ENCODE assay signal across 28 mouse cellular contexts in the genomic region with DNA sequence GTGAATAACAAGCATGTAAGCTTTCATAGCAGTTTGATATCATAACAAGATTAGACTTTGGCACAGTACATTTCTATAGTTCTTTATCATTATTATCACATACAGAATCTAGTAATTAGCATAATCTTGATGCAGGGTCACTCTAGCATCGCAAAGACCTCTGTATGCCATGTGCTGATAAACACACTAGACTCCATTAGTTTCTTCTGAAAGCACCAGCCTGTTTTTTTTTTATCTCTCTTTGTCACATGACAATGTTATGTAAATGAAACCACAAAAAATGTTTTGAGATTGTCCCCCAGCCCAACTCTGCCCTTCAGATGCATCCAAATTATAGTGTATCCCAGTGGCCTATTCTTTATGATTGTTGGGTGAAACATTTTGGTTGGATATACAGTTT. TPM values are rescaled to one million over a fixed set of nuclear protein-coding genes. Genes with fewer than 3 reads are reported as not detected.
"Had no signal": no experiment of that assay in that cellular context is flagged by ENCODE, and none has a peak within 500 bp of the region (broad histone marks: within the 10 kb centered on the region; RNA-seq: fewer than 3 reads in every experiment).

No protein-coding gene starts in this region.

- H3K9me3 ChIP-seq: kidney, embryonic 15.5 days; liver, embryonic 13.5 days; lung, embryonic 15.5 days; megakaryocyte, embryonic 14.5 days; neural tube, embryonic 12.5 days; neural tube, embryonic 15.5 days; stomach, embryonic 15.5 days had no signal

- H3K4me2 ChIP-seq: kidney, embryonic 15.5 days; liver, embryonic 13.5 days; lung, embryonic 15.5 days; midbrain, embryonic 11.5 days; neural tube, embryonic 12.5 days; neural tube, embryonic 15.5 days; stomach, embryonic 15.5 days had no signal

- H3K36me3 ChIP-seq: kidney, embryonic 15.5 days; liver, embryonic 13.5 days; lung, embryonic 15.5 days; neural tube, embryonic 12.5 days; neural tube, embryonic 15.5 days; stomach, embryonic 15.5 days had no signal

- H3K4me3 ChIP-seq: kidney, embryonic 15.5 days; left cerebral cortex, adult 2 months; liver, embryonic 13.5 days; lung, embryonic 15.5 days; megakaryocyte, embryonic 14.5 days; neural tube, embryonic 12.5 days; neural tube, embryonic 15.5 days; stomach, embryonic 15.5 days had no signal

- H3K27ac ChIP-seq: kidney, embryonic 15.5 days; left cerebral cortex, adult 2 months; liver, embryonic 13.5 days; lung, embryonic 15.5 days; neural tube, embryonic 12.5 days; neural tube, embryonic 15.5 days; stomach, embryonic 15.5 days had no signal

- H3K27me3 ChIP-seq: kidney, embryonic 15.5 days; liver, embryonic 13.5 days; lung, embryonic 15.5 days; megakaryocyte, embryonic 14.5 days; neural tube, embryonic 12.5 days; neural tube, embryonic 15.5 days; stomach, embryonic 15.5 days had no signal

- DNase-seq: kidney, adult 8-10 months; kidney, postnatal 10 days; kidney, postnatal 36 days; layer of hippocampus, postnatal 36 days; liver, embryonic 13.5 days; lung, adult 18-20 months; lung, postnatal 10 days; lung, postnatal 36 days; midbrain, embryonic 14.5 days; retina, postnatal 1 day; right cerebral cortex, postnatal 25 days; spleen, adult 18-20 months; thymus, postnatal 25 days had no signal

- H3K4me1 ChIP-seq: kidney, embryonic 15.5 days; lung, embryonic 15.5 days; neural tube, embryonic 12.5 days; neural tube, embryonic 15.5 days; stomach, embryonic 15.5 days had no signal

- H3K9ac ChIP-seq: kidney, embryonic 15.5 days; liver, embryonic 13.5 days; lung, embryonic 15.5 days; neural tube, embryonic 12.5 days; neural tube, embryonic 15.5 days; stomach, embryonic 15.5 days had no signal

RNA-seq across cellular contexts. Expression of gene Ccr1l1, which starts 30.4 kb away (rescaled TPM):
- total RNA-seq: layer of hippocampus, adult 8-10 months; layer of hippocampus, postnatal 10 days; layer of hippocampus, postnatal 36 days; left cerebral cortex, adult 2 months; left cerebral cortex, postnatal 10 days; left cerebral cortex, postnatal 36 days; midbrain, postnatal 0 days had no signal
- polyA plus RNA-seq: kidney, embryonic 15.5 days; limb, embryonic 11.5 days; liver, embryonic 13.5 days; lung, embryonic 15.5 days; midbrain, embryonic 11.5 days; midbrain, embryonic 14.5 days; midbrain, postnatal 0 days; neural tube, embryonic 12.5 days; neural tube, embryonic 15.5 days; stomach, embryonic 15.5 days; thymus, postnatal 0 days had no signal
